Mouse (Mus musculus): Measurements from ENCODE around the gene Gm20388. TPM values are rescaled to one million over a fixed set of nuclear protein-coding genes. Genes with fewer than 3 reads are reported as not detected.
"Not testable (repeated sequence)": the region's sequence is repeated elsewhere in the genome, so short reads cannot be mapped to it uniquely, and the experiment has no call there.

Gm20388 gene
- polyA plus RNA-seq, 1 experiment from 2014 or later: 5.3 TPM

DNA sequence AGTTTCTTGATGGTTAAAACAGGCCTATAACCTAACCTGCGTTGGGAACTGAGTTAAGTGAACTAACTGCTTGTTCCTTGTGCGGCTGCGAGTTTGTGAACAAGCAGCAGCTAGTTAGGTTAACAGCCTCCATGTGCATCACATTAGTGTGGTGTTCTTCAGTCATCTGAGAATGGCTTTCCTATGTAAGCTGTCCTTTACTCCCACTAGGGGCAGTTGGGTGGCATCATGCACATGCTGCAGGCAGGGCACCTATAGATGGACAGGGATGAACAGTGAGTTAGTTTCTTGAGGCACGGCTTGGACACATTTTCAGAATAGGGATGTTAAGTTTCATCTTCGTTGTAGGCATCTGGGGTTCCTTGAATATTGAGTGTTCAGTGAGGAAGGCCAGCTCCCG is 3344.5 kb downstream of the Gm20388 start:
- no peak for ATAC-seq (replicated peaks; ENCODE audit: low FRiP score)
- Histone ChIP-seq H3K27me3 (replicated peaks; ENCODE audit: control insufficient read depth, insufficient read depth, low read length) (no peaks in the 10 kb centered on the region), H3K9ac (ENCODE audit: low read depth, low read length) (peak overlapping the region; percentile 94), H3K4me1 (replicated peaks; ENCODE audit: control insufficient read depth, insufficient read depth, low read length) (peaks cover 19% of the 10 kb centered on the region), H3K4me3 (ENCODE audit: low read depth, low read length) (peak overlapping the region; percentile 99), H3K27ac (ENCODE audit: low read depth, low read length) (no peak overlapping the region), H3K4me2 (peak overlapping the region; percentile 94), H3K36me3 (ENCODE audit: control insufficient read depth, insufficient read depth, low read length) (peaks cover 24% of the 10 kb centered on the region), H3K9me3 (ENCODE audit: control insufficient read depth, low read length) (no peaks in the 10 kb centered on the region)
- 66% methylated on average over 6 of the region's 6 CpGs for WGBS
- DNase-seq (ENCODE audit: low spot score): no peak

DNA sequence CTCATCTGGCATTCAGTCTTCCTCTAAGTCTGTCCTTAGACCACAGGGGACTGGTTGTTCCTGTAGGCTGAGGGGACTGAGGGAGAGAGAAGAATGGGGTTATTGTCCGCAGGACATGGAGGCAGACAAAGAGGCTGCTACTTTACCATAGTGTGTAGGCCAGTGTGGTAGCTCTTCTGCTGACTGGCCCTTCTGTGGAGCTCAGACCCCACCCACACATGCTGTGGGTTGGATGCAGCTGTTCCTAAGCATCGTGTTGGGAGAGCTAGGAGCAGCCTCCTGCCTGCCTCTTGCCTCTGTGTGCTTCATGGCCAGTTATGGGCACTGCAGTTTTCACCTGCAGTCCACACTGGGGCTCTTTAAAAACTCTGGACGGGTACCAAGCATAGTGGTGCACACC is 3346.5 kb downstream of the Gm20388 start:
- Histone ChIP-seq H3K27me3 (replicated peaks; ENCODE audit: control insufficient read depth, insufficient read depth, low read length) (no peaks in the 10 kb centered on the region), H3K4me2 (no peak overlapping the region), H3K4me3 (ENCODE audit: low read depth, low read length) (no peak overlapping the region), H3K9ac (ENCODE audit: low read depth, low read length) (no peak overlapping the region), H3K36me3 (ENCODE audit: control insufficient read depth, insufficient read depth, low read length) (peaks cover 17% of the 10 kb centered on the region), H3K9me3 (ENCODE audit: control insufficient read depth, low read length) (no peaks in the 10 kb centered on the region), H3K4me1 (replicated peaks; ENCODE audit: control insufficient read depth, insufficient read depth, low read length) (peaks cover 19% of the 10 kb centered on the region), H3K27ac (ENCODE audit: low read depth, low read length) (no peak overlapping the region)
- 90% methylated on average over 3 of the region's 3 CpGs for WGBS
- ATAC-seq (replicated peaks; ENCODE audit: low FRiP score) (no peak), DNase-seq (ENCODE audit: low spot score) (no peak)

DNA sequence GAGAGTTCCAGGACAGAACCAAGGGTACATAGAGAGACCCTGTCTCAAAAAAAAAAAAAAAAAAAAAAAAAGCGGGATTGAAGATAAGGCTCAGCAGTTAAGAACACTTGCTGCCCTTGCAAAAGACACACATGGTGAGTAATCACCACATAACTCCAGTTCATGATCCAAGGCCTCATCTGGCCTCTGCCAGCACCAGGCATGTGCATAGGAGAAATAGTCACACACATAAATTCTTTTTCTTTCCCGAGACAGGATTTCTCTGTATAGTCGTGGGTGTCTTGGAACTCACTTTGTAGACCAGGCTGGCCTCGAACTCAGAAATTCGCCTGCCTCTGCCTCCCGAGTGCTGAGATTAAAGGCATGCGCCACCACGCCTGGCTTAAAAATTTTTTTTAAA is 3347.0 kb downstream of the Gm20388 start:
- not testable (repeated sequence) for DNase-seq (ENCODE audit: low spot score); H3K9ac ChIP-seq (ENCODE audit: low read depth, low read length); H3K27me3 ChIP-seq (replicated peaks; ENCODE audit: control insufficient read depth, insufficient read depth, low read length); H3K4me2 ChIP-seq; ATAC-seq (replicated peaks; ENCODE audit: low FRiP score); H3K4me3 ChIP-seq (ENCODE audit: low read depth, low read length); H3K9me3 ChIP-seq (ENCODE audit: control insufficient read depth, low read length); H3K27ac ChIP-seq (ENCODE audit: low read depth, low read length)
- WGBS: 84% methylated on average over 8 of the region's 8 CpGs
- Histone ChIP-seq H3K36me3 (ENCODE audit: control insufficient read depth, insufficient read depth, low read length) (peaks cover 17% of the 10 kb centered on the region), H3K4me1 (replicated peaks; ENCODE audit: control insufficient read depth, insufficient read depth, low read length) (peaks cover 18% of the 10 kb centered on the region)

DNA sequence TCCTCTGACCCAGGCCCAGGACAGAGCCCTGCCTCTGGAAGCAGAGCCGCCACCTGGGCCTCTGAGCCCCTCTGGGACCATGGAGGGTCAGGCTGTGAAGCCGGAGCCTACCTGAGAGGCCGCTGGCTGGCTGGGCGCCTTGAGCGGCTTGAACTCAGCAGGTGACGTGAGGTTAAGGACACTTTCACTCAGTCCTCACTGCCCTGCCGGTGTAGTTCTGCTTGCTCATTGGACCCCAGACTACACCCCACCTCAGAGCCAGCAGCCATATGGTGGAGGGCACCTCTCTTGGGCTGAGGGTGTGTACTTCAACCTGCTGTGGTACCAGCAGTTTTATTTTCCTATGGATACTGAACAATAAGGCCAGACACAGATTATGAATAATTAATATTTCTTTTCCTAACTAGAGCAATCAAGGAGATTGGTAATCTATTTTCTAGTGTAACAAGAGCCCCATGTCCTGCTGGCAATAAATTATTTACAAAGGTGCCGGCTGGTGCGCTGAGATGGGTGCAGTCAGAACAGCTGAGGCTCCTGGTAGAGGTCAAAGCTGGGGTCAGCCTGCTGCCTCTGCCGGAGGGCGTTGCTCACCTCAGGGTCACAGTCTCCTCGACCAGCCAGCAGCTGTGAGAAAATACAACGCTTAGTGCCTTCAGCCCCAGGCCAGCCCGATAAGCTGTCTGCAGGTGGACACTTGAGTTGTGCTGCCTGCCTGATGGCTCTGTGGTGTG is 3357.4 kb downstream of the Gm20388 start:
- H3K4me2 ChIP-seq: no peak overlapping the region
- ATAC-seq (replicated peaks; ENCODE audit: low FRiP score): 0 out of 2 replicates have a peak, but pooled peaks have one; percentile 10
- no peak overlapping the region for H3K27ac ChIP-seq (ENCODE audit: low read depth, low read length)
- H3K4me1 ChIP-seq (replicated peaks; ENCODE audit: control insufficient read depth, insufficient read depth, low read length): no peaks in the 10 kb centered on the region
- H3K9ac ChIP-seq (ENCODE audit: low read depth, low read length): no peak overlapping the region
- DNase-seq (ENCODE audit: low spot score): no peak
- no peak overlapping the region for H3K4me3 ChIP-seq (ENCODE audit: low read depth, low read length)
- 80% methylated on average over 14 of the region's 14 CpGs for WGBS
- H3K36me3 ChIP-seq (ENCODE audit: control insufficient read depth, insufficient read depth, low read length): peaks cover 40% of the 10 kb centered on the region
- no peaks in the 10 kb centered on the region for H3K27me3 ChIP-seq (replicated peaks; ENCODE audit: control insufficient read depth, insufficient read depth, low read length)
- no peaks in the 10 kb centered on the region for H3K9me3 ChIP-seq (ENCODE audit: control insufficient read depth, low read length)

DNA sequence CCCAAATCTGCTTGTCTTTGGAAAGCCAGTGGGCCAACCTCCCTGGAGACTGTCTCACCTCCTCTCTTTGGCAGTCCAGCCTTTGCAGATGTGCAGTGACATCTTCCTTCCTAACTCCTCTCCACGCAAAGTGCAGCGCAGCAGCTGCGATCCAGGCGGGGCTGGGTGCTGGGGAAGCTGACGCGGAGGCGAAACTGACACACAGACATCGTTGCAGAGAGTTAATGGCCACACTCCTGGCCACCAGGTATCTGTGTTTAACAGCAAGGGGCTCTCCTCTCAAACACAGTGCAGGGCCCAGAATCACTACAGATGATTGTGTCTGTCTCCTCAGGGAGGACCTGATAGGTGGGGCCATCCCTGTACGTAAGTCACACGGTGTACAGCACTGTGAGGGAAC is 3360.5 kb downstream of the Gm20388 start:
- Histone ChIP-seq H3K4me2 (no peak overlapping the region), H3K36me3 (ENCODE audit: control insufficient read depth, insufficient read depth, low read length) (peaks cover 29% of the 10 kb centered on the region), H3K27me3 (replicated peaks; ENCODE audit: control insufficient read depth, insufficient read depth, low read length) (no peaks in the 10 kb centered on the region), H3K4me3 (ENCODE audit: low read depth, low read length) (no peak overlapping the region), H3K27ac (ENCODE audit: low read depth, low read length) (no peak overlapping the region), H3K9me3 (ENCODE audit: control insufficient read depth, low read length) (no peaks in the 10 kb centered on the region), H3K9ac (ENCODE audit: low read depth, low read length) (no peak overlapping the region), H3K4me1 (replicated peaks; ENCODE audit: control insufficient read depth, insufficient read depth, low read length) (no peaks in the 10 kb centered on the region)
- no peak for ATAC-seq (replicated peaks; ENCODE audit: low FRiP score)
- WGBS: 89% methylated on average over 10 of the region's 10 CpGs
- no peak for DNase-seq (ENCODE audit: low spot score)

DNA sequence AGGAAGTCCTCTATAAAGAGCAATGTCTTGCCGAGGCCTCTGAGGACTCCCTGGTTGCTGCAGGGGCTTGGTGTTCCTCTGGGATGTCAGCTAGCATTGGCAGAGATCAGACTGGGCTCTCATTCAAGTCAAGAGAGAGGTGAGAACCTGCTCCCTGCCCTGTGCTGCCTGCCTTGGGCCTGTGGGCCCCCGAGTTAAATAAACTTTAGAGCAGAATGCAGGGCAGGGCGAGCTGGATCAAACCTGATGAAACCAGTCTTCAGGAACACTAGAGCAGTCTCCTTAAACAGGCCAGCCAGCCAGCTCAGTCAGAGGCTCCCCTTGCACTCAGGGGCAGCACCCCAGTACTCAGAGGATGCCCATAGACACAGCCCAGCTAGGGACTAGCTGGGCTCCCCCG is 3361.3 kb downstream of the Gm20388 start:
- H3K9ac ChIP-seq (ENCODE audit: low read depth, low read length): no peak overlapping the region
- no peaks in the 10 kb centered on the region for H3K9me3 ChIP-seq (ENCODE audit: control insufficient read depth, low read length)
- no peak overlapping the region for H3K4me2 ChIP-seq
- no peaks in the 10 kb centered on the region for H3K4me1 ChIP-seq (replicated peaks; ENCODE audit: control insufficient read depth, insufficient read depth, low read length)
- no peak for ATAC-seq (replicated peaks; ENCODE audit: low FRiP score)
- DNase-seq (ENCODE audit: low spot score): no peak
- no peak overlapping the region for H3K4me3 ChIP-seq (ENCODE audit: low read depth, low read length)
- H3K27me3 ChIP-seq (replicated peaks; ENCODE audit: control insufficient read depth, insufficient read depth, low read length): no peaks in the 10 kb centered on the region
- no peak overlapping the region for H3K27ac ChIP-seq (ENCODE audit: low read depth, low read length)
- peaks cover 28% of the 10 kb centered on the region for H3K36me3 ChIP-seq (ENCODE audit: control insufficient read depth, insufficient read depth, low read length)
- 84% methylated on average over 4 of the region's 4 CpGs for WGBS

DNA sequence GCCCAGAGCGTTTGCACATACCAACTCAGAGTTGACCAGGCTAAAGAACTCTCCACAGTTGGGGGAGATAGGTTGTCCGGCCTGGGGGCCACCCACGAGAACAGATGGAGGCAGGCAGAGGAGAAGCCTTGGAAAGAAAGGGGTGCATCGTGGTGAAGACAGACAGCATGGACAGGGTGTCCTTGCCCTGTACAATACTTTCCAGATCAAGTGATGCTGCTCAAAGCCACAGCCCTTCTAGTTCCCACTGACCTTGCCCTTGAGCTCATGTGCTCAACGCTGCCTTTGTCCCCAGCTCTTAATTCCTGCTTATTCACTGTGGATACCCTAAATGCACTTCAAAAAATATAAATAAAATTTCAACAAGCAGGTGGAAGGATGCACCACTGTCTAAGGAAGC is 3363.8 kb downstream of the Gm20388 start:
- 88% methylated on average over 5 of the region's 5 CpGs for WGBS
- Histone ChIP-seq H3K4me1 (replicated peaks; ENCODE audit: control insufficient read depth, insufficient read depth, low read length) (no peaks in the 10 kb centered on the region), H3K9me3 (ENCODE audit: control insufficient read depth, low read length) (no peaks in the 10 kb centered on the region), H3K9ac (ENCODE audit: low read depth, low read length) (no peak overlapping the region), H3K27me3 (replicated peaks; ENCODE audit: control insufficient read depth, insufficient read depth, low read length) (no peaks in the 10 kb centered on the region), H3K27ac (ENCODE audit: low read depth, low read length) (no peak overlapping the region), H3K4me3 (ENCODE audit: low read depth, low read length) (no peak overlapping the region), H3K4me2 (no peak overlapping the region), H3K36me3 (ENCODE audit: control insufficient read depth, insufficient read depth, low read length) (peaks cover 13% of the 10 kb centered on the region; the same call in 1 of the 2 replicates)
- no peak for DNase-seq (ENCODE audit: low spot score)
- no peak for ATAC-seq (replicated peaks; ENCODE audit: low FRiP score)

DNA sequence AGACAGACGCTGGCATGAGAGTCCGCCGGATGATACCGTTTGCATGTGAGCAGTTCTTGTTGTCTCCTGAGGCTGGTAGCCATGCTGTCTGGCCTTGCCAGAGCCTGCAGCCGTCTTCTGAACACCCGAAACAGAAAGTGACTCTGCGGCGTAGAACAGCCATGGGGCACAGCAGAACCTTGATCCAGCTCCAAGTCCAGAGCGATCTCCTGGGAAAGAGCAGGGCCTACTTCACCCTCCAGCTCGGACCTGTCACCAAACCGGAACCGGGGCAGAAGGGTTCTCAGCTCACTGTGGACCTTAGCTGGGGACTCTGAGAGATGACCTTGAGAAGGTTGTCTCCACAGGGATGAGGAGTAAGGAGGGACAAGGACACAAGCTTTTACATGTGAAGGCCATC is 3364.5 kb downstream of the Gm20388 start:
- H3K9ac ChIP-seq (ENCODE audit: low read depth, low read length): no peak overlapping the region
- H3K27me3 ChIP-seq (replicated peaks; ENCODE audit: control insufficient read depth, insufficient read depth, low read length): no peaks in the 10 kb centered on the region
- H3K4me3 ChIP-seq (ENCODE audit: low read depth, low read length): no peak overlapping the region
- H3K4me2 ChIP-seq: no peak overlapping the region
- H3K36me3 ChIP-seq (ENCODE audit: control insufficient read depth, insufficient read depth, low read length): peaks cover 9% of the 10 kb centered on the region; the same call in 1 of the 2 replicates
- WGBS: 95% methylated on average over 12 of the region's 12 CpGs
- no peak overlapping the region for H3K27ac ChIP-seq (ENCODE audit: low read depth, low read length)
- no peaks in the 10 kb centered on the region for H3K9me3 ChIP-seq (ENCODE audit: control insufficient read depth, low read length)
- DNase-seq (ENCODE audit: low spot score) (no peak), ATAC-seq (replicated peaks; ENCODE audit: low FRiP score) (no peak)
- H3K4me1 ChIP-seq (replicated peaks; ENCODE audit: control insufficient read depth, insufficient read depth, low read length): no peaks in the 10 kb centered on the region

DNA sequence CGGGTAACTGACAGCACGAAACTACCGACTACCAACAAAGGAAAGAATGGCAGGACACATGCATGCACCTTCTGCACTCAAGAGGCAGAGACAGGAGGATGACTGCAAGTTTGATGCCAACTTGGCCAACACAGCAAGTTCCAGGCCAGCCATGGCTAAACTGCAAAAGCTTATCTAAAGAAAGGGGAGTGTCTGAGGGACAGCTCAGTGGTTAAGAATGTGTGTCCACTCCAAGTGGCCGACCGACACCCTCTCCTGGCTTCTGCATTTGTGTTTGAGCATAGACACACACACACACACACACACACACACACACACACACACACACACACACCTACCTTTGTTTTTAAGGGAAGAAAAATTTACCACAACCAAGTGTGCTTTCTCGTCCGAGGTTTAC is 3367.8 kb downstream of the Gm20388 start:
- DNase-seq (ENCODE audit: low spot score) (no peak), ATAC-seq (replicated peaks; ENCODE audit: low FRiP score) (no peak)
- no peak overlapping the region for H3K9ac ChIP-seq (ENCODE audit: low read depth, low read length)
- WGBS: 78% methylated on average over 7 of the region's 7 CpGs
- no peaks in the 10 kb centered on the region for H3K4me1 ChIP-seq (replicated peaks; ENCODE audit: control insufficient read depth, insufficient read depth, low read length)
- H3K27me3 ChIP-seq (replicated peaks; ENCODE audit: control insufficient read depth, insufficient read depth, low read length): no peaks in the 10 kb centered on the region
- no peak overlapping the region for H3K4me3 ChIP-seq (ENCODE audit: low read depth, low read length)
- H3K36me3 ChIP-seq (ENCODE audit: control insufficient read depth, insufficient read depth, low read length): peaks cover 15% of the 10 kb centered on the region; the same call in 1 of the 2 replicates
- H3K9me3 ChIP-seq (ENCODE audit: control insufficient read depth, low read length): no peaks in the 10 kb centered on the region
- no peak overlapping the region for H3K4me2 ChIP-seq
- no peak overlapping the region for H3K27ac ChIP-seq (ENCODE audit: low read depth, low read length)
